Mouse (Mus musculus) liver, adult 2 months (tissue): ENCODE data around the gene Gpd1. TPM values are rescaled to one million over a fixed set of nuclear protein-coding genes. Genes with fewer than 3 reads are reported as not detected.

Source experiments
- DNase-seq: peaks from one replicate; pipeline ENCODE4 v3.0.0-alpha.2; 2011; ENCODE audit warnings: low read depth, low spot score; ENCODE audit errors: extremely low read depth
- H3K27ac ChIP-seq: fragments of 200-500 bp; replicated peaks from 2 replicates; pipeline ENCODE4 v1.5.1; 2012; ENCODE audit warnings: low read depth, mild to moderate bottlenecking, control low read depth, inconsistent platforms, low read length; ENCODE audit not compliant: insufficient read depth
- H3K27me3 ChIP-seq: fragments of 200-500 bp; 2 replicates; pipeline ENCODE4 v1.6.1; 2012; ENCODE audit warnings: mild to moderate bottlenecking, moderate library complexity, low read length, inconsistent platforms; ENCODE audit not compliant: control insufficient read depth, insufficient read depth
- H3K36me3 ChIP-seq: fragments of 200-500 bp; 2 replicates; pipeline ENCODE4 v1.6.1; 2012; ENCODE audit warnings: low read length, inconsistent platforms; ENCODE audit not compliant: control insufficient read depth, insufficient read depth
- H3K4me1 ChIP-seq: fragments of 200-500 bp; 2 replicates; pipeline ENCODE4 v1.6.1; 2011; ENCODE audit warnings: low read length; ENCODE audit not compliant: control insufficient read depth, insufficient read depth
- H3K4me3 ChIP-seq: fragments of 200-500 bp; 2 replicates; pipeline ENCODE4 v1.5.1; 2011; ENCODE audit warnings: low read depth, mild to moderate bottlenecking, control low read depth, low read length, moderate library complexity; ENCODE audit not compliant: insufficient read depth
- H3K79me2 ChIP-seq: fragments of 200-500 bp; 2 replicates; pipeline ENCODE4 v1.6.1; 2012; ENCODE audit warnings: inconsistent platforms, mild to moderate bottlenecking, low read length, moderate library complexity; ENCODE audit not compliant: control insufficient read depth, insufficient read depth
- H3K9ac ChIP-seq: fragments of 200-500 bp; 2 replicates; pipeline ENCODE4 v1.6.1; 2012; ENCODE audit warnings: low read depth, mild to moderate bottlenecking, control low read depth, inconsistent platforms, low read length
- CTCF ChIP-seq: fragments of 200-500 bp; IDR thresholded peaks from 2 replicates; pipeline ENCODE4 v1.5.1; 2011; ENCODE audit warnings: low read depth, low read length, control low read depth
- POLR2A ChIP-seq: fragments of 200-500 bp; IDR thresholded peaks from 2 replicates; pipeline ENCODE4 v1.6.1; 2011; ENCODE audit warnings: low read length, control low read depth; ENCODE audit not compliant: insufficient read depth; ENCODE audit errors: extremely low read depth
- WGBS: fragments of 180-500 bp; shearing (Covaris S2); methylation state at CpG from one replicate; pipeline ENCODE4 v1.1.7; 2018; 5-methylcytosine and 5-hydroxymethylcytosine counted together
- polyA plus RNA-seq: library from polyadenylated mRNA; depleted of rRNA; stranded (reverse); fragments of >200 nt; gene quantifications from 2 replicates; pipeline ENCODE4 v1.2.3, GENCODE M21; 2012
- total RNA-seq: library from RNA; depleted of rRNA; stranded (reverse); fragments of >200 nt; gene quantifications from 2 replicates; pipeline ENCODE4 v1.2.3, GENCODE M21; 2014

Gene Gpd1
- total and polyA plus RNA-seq, 2 experiments, result 151 to 233 TPM

DNA sequence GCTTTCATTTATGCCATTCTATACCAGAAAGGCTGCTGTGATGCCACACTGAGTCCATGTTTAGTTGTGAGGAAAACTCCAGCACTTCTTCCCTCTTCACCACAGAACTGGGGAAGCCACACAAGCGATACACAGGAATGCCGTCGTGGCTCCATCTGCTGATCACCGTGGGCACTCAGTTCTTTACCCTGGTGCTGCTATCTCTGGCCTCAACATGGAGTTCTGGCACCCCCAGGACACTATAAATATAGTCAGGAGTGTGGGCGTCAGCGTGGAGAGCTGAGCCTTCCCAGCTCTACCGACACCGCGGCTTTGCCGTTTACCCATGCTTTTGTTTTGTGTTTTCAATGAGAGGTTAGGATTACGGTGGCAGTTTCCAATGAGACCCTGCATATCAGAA, 19.4 kb downstream of the Gpd1 start:
- H3K79me2 ChIP-seq, result no peaks in the 10 kb centered on the region
- TF ChIP-seq POLR2A, result no peak
- TF ChIP-seq CTCF, result no peak
- H3K9ac ChIP-seq, result no peak overlapping the region
- no peaks in the 10 kb centered on the region for H3K27me3 ChIP-seq
- H3K36me3 ChIP-seq, result no peaks in the 10 kb centered on the region
- H3K27ac ChIP-seq, result no peak overlapping the region
- no peak overlapping the region for H3K4me3 ChIP-seq
- 88% methylated on average over 11 of the region's 11 CpGs for WGBS
- no peak for DNase-seq
- H3K4me1 ChIP-seq, result no peaks in the 10 kb centered on the region

DNA sequence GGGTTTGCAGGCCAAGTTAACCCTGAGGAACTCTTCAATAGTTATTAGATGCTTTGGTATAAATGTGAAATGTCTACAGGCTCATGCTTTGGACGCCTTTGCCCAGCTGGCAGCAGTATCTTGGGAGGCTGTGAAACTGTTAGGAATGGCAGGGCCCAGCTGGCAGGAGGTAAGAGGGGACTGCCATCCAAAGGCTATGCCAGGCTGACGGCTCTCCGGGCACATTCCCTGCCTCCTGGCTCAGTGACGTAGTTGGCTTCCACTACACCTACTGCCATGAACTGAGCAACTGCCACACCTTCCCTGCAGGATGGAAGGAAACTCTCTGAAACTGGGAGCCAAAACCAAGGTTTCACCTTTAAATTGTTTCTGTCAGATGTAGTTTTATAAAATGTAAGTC, 22.9 kb downstream of the Gpd1 start:
- H3K79me2 ChIP-seq, result no peaks in the 10 kb centered on the region
- no peaks in the 10 kb centered on the region for H3K36me3 ChIP-seq
- H3K27ac ChIP-seq, result no peak overlapping the region
- 86% methylated on average over 4 of the region's 4 CpGs for WGBS
- no peak overlapping the region for H3K9ac ChIP-seq
- DNase-seq, result no peak
- TF ChIP-seq POLR2A, result no peak
- TF ChIP-seq CTCF, result no peak
- no peak overlapping the region for H3K4me3 ChIP-seq
- no peaks in the 10 kb centered on the region for H3K4me1 ChIP-seq
- H3K27me3 ChIP-seq, result no peaks in the 10 kb centered on the region

DNA sequence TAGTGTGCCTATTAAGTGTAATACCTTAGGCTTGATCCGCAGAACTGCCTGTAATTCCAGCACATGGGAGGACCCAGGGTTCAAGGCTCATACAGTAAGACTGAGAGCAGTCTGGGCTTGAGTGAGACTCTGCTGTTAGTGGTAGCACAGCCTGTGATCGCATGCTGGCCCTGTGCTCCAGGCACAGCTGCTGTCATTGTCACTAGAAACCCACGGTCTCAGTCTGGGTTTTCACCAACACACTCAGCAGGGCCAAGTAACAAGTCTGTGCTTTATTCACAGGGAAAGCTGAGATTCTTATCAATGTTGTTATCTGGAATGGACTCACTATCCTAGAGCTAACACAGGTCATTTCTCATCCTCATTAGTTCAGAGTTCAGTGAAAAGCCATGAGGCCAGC, 36.9 kb downstream of the Gpd1 start:
- Histone ChIP-seq H3K4me1 (no peaks in the 10 kb centered on the region), H3K79me2 (no peaks in the 10 kb centered on the region), H3K27ac (no peak overlapping the region), H3K4me3 (no peak overlapping the region), H3K27me3 (no peaks in the 10 kb centered on the region), H3K36me3 (no peaks in the 10 kb centered on the region), H3K9ac (no peak overlapping the region)
- 77% methylated on average over 3 of the region's 3 CpGs for WGBS
- no peak for DNase-seq
- TF ChIP-seq POLR2A, result no peak

DNA sequence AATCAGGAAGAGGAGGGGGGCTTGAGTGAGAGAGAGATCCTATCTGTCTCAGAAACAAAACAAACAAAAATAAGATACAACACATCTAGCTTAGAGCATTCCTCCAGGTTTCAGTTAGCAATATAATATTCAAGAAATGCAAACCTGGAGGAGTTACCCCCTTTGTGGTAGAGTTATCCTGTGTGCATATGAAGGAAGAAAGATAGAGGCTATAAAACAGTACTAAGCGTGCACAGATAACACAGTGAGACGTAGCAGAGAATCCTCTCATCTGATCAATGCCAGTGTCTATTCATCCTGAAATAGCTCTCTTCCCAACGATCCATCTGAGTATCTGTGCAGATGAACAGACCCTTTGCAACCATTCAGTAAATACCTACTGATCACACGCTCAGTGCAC, 50.2 kb downstream of the Gpd1 start:
- no peak overlapping the region for H3K27ac ChIP-seq
- no peaks in the 10 kb centered on the region for H3K36me3 ChIP-seq
- no peaks in the 10 kb centered on the region for H3K79me2 ChIP-seq
- DNase-seq, result no peak
- no peak for TF ChIP-seq CTCF
- no peak for TF ChIP-seq POLR2A
- H3K4me3 ChIP-seq, result no peak overlapping the region
- no peaks in the 10 kb centered on the region for H3K4me1 ChIP-seq
- no peaks in the 10 kb centered on the region for H3K27me3 ChIP-seq
- H3K9ac ChIP-seq, result no peak overlapping the region
- 90% methylated on average over 4 of the region's 4 CpGs for WGBS

DNA sequence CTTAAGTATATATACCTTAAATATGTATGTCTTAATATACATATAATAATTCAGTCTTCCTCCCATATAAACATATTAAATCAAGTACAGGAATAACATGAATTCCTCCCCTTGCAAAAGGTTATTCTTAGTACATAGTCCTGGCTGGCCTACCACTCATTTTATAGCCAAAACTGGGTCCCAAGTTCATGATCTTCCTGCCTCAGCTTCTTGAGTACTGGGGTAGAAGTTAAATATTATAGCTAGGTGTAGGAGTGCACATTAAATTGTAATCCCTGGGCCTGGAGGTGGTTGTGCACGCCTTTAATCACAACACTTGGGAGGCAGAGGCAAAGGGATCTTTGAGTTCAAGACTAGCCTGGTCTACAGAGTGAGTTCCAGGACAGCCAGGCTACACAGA, 51.4 kb downstream of the Gpd1 start:
- Histone ChIP-seq H3K27me3 (no peaks in the 10 kb centered on the region), H3K36me3 (no peaks in the 10 kb centered on the region), H3K4me1 (no peaks in the 10 kb centered on the region; the same call in 1 of the 2 replicates), H3K27ac (no peak overlapping the region), H3K9ac (no peak overlapping the region), H3K79me2 (no peaks in the 10 kb centered on the region), H3K4me3 (no peak overlapping the region)
- no peak for TF ChIP-seq CTCF
- no peak for TF ChIP-seq POLR2A
- no peak for DNase-seq
- 94% methylated on average over 1 of the region's 1 CpGs for WGBS

DNA sequence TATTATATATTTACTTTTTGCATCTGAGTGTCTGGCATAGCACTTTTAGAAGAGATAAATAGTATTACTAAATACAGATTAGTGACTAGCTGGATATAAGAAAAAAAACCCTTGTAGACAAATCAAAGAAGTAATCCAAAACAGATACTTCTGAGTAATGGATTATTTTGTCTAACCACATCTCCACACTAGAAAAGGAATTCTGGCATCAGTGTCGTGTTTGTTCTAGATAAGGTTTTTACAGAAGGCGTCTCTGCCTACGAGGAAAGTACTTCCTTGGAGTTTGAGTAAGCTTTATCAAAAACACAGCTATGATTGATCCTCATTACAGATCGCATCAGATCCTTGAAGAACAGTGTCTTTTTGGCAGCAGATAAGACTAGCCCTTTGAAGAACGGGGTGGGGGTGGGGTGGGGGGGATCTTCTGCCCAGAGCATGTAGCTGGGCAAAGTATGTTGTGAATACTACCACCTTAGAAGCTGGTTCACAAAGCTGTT, 53.7 kb downstream of the Gpd1 start:
- Histone ChIP-seq H3K27ac (no peak overlapping the region), H3K36me3 (no peaks in the 10 kb centered on the region), H3K9ac (no peak overlapping the region), H3K27me3 (no peaks in the 10 kb centered on the region), H3K4me1 (no peaks in the 10 kb centered on the region; the same call in 1 of the 2 replicates), H3K79me2 (no peaks in the 10 kb centered on the region), H3K4me3 (peak overlapping the region; percentile 79)
- TF ChIP-seq CTCF (no peak), POLR2A (no peak)
- WGBS, result 60% methylated on average over 5 of the region's 5 CpGs
- no peak for DNase-seq
